Mouse (Mus musculus) hematopoietic multipotent progenitor cell, adult 10-12 weeks (in vitro differentiated cells): ENCODE data around the gene Ces1a. TPM values are rescaled to one million over a fixed set of nuclear protein-coding genes. Genes with fewer than 3 reads are reported as not detected.

Experiments used
- polyA plus RNA-seq: library from polyadenylated mRNA; stranded (reverse); fragments of >175 nt; gene quantifications from 2 replicates; pipeline ENCODE4 v1.2.3, GENCODE M21; 2012; ENCODE audit warnings: low replicate concordance

The Ces1a gene
- not detected in 2 replicates for polyA plus RNA-seq

DNA sequence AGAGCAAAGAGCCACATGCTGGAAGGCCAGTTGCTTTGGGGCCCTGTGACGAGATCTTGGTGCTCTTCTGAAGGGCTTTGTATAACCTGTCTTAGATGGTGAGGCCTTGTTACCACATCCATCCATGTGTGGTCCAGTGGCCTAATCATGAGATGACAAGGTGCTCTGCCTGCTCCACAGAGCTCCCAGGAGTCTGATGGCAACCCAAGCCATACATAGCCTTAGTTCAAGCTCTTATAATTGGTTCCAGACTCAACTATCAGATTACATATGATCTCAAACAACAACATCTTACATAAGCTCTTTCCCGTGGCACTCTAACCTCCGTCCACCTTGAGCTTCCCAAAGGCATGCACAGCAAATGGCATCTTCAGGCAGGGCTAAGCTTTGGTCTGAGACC lies at the start of gene Ces1a:
Gene Ces1a (minus strand): TSS at position 101 of the 400 bp plus-strand sequence.

DNA sequence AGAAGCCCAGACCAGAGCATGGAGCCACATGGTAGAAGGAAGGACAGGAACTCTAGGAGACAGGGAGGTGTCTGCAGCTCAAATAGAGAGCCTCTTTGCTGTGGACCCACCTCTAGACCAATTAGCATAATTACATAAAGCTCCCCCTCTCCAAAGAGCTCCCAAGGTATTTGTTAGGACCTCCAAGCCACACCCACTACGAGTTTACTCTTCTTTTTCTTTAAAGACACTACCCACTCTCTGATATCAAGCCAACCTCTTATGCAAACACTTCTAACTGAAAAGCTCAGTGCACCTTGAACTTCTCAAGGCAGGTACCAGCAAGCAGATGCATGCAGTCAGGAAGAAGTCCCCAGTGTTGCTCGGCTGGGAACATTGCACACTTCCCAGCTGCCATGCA lies 31.9 kb upstream of the Ces1a start, which contains the start of gene Ces1b:
Gene Ces1b (minus strand): TSS at position 131 of the 400 bp plus-strand sequence.

Other genes starting within 250 kb of the Ces1a start
- gene Mmp2, start 220.9 kb downstream of the Ces1a start, polyA plus RNA-seq: 0.19 TPM in 1 of 2 replicates, not detected in the other
- 4.4 and 15.4 TPM in 2 replicates for gene Lpcat2, start 192.9 kb downstream of the Ces1a start, polyA plus RNA-seq
- 0.47 and 0.80 TPM in 2 replicates for gene Capns2, start 146.8 kb downstream of the Ces1a start, polyA plus RNA-seq
- not detected in 2 replicates for gene Slc6a2, start 88.1 kb downstream of the Ces1a start, polyA plus RNA-seq
- not detected in 2 replicates for gene Ces1b, start 31.8 kb upstream of the Ces1a start, polyA plus RNA-seq
- not detected in 2 replicates for gene Ces1c, start 83.1 kb upstream of the Ces1a start, polyA plus RNA-seq
- gene Ces1d, start 149.6 kb upstream of the Ces1a start, polyA plus RNA-seq: not detected in 2 replicates
- not detected in 2 replicates for gene Ces1e, start 181.4 kb upstream of the Ces1a start, polyA plus RNA-seq
- not detected in 2 replicates for gene Ces1f, start 231.6 kb upstream of the Ces1a start, polyA plus RNA-seq